Mouse (Mus musculus) layer of hippocampus, adult 8-10 months (tissue): Measurements from ENCODE around the gene Prkar1a. TPM values are rescaled to one million over a fixed set of nuclear protein-coding genes. Genes with fewer than 3 reads are reported as not detected.

Experiments
- DNase-seq, 2 experiments: peaks; one replicate each; pipeline ENCODE4 v3.0.0; 2022; ENCODE audit warnings: low spot score in 2 of 2
- total RNA-seq, 4 experiments: library from RNA; stranded (reverse); gene quantifications; 2 replicates each; pipeline ENCODE4 v1.2.4; 2022

The Prkar1a gene
- total RNA-seq: 100 to 1,000 TPM; 539 to 574 (median 549) TPM

DNA sequence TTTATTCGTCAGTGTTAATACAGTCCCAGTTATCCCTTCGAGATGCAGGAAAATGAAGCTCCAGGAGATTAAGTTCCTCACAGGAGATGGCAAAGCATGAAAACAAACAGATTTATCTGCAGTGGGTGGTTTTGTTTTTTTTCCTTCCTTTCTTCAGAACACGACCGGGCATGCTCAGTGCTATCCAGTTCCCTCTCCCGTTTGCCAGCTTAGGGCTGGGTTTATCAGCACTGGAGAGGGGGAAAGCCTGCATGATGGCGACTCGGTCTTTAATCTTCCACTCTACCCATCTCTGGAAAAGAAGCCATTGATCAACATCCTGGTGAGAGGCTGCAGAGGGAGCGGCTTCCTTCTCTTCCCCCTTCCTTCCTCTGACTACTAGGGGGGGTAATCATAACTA lies at the start of gene Prkar1a:
Gene Prkar1a, plus strand, starts transcription at position 200 of the 400 bp plus-strand sequence.
- no peak for DNase-seq

DNA sequence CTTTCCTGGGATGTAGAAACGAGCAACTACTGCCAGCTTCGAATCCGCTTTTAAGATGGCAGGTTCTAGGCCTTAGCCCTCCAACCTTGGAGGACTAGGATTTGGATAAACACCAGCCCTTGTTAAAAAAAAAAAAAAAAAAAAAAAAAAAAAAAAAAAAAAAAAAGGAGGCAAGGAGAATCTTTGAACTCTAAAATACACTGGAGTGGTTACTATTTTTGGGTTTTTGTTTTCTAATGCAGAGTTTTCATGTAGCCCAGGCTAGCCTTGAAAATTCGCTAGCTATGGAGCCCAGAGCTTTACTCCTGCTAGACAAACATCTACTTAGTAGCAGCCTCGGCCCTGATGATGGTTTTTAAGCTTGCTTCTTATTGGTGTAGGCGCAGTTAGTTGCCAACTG lies 41.6 kb upstream of the Prkar1a start:
- no peak for DNase-seq

DNA sequence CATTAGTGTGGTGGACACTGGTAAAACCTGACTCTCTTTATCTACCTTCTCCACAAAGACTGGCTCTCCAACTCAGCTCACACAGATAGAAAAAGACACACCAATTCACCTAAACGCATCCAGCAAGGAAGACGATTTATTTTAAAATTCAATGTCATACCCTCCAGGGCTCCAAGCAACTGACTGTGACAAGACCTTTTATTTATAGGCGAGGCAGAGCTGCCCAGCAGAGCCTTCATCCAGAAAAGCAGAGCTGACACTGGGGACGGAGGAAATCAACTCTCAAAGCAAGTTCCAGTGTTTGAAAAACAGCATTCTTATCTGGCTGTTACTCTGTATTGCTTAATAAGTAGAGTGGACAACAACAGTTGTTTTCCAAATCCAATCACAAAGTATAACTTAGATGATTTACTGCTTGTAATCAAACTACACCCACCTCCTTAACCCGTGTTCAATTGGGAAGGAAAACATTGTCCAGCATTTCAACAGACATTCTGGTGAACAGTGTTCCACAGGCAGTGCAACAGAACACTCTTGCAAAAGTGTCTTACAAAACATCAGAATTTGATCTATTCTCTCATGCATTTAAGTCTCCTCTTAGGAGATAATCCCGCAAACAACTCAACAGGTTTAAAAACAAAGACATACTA lies 40.1 kb upstream of the Prkar1a start:
- DNase-seq: no peak

- no peak for DNase-seq
These were observed 39.0 kb upstream of the Prkar1a start for GRCm38 (mm10) chr11:109610046-109610794.

DNA sequence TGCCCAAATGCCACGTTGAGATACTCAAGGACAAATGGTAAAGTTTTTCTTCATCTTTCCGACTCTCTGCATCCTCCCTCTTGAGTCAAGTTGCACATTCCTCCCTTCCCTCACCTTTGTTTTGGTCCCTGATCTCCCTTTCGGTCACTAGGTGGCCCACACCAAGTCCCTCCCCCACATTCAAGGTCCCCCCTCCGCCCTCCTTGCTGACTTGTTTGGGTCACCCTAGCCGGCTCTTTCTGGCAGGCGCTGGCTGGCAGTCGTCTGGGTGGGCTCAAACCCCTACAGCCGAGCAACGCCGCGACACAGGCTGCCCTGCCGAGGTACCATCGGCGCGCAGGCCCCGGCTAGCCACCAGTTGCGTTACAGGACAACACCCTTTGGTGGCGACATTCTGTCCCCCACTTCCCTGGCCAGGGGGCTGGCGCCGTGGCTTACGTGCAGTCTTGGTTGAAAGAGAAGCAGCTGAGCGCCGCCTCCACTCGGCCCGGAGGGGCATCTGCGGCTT lies 38.4 kb upstream of the Prkar1a start:
- DNase-seq: no peak

- peak; percentile 98 to 99 for DNase-seq
These were observed 37.7 kb upstream of the Prkar1a start, which contains the start of gene Wipi1 for GRCm38 (mm10) chr11:109611303-109612149. TSS of gene Wipi1 (minus strand) at chr11:109611967.

- no peak for DNase-seq
These were observed 36.2 kb upstream of the Prkar1a start for GRCm38 (mm10) chr11:109612871-109613529.

- DNase-seq: no peak
These were observed 33.9 kb upstream of the Prkar1a start for GRCm38 (mm10) chr11:109615286-109615685.

GRCm38 (mm10) chr11:109616352-109616751 lies 32.9 kb upstream of the Prkar1a start:
- DNase-seq: no peak

- no peak for DNase-seq
These were observed 32.4 kb upstream of the Prkar1a start for GRCm38 (mm10) chr11:109616766-109617165.

DNA sequence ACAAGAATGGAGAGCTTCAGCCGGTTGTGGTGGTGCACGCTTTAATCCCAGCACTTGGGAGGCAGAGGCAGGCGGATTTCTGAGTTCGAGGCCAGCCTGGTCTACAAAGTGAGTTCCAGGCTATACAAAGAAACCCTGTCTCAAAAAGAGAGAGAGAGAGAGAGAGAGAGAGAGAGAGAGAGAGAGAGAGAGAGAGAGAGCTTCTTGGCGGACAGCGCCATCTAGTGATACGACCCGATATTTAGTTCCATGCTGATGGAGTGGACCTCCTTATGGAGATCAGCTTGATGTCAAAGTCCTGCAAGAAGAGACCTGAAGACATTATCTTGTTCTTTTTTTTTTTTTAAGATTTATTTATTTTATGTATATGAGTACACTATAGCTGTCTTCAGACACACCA lies 30.1 kb upstream of the Prkar1a start:
- DNase-seq: peak in 1 of 2 experiments; percentile 60

DNA sequence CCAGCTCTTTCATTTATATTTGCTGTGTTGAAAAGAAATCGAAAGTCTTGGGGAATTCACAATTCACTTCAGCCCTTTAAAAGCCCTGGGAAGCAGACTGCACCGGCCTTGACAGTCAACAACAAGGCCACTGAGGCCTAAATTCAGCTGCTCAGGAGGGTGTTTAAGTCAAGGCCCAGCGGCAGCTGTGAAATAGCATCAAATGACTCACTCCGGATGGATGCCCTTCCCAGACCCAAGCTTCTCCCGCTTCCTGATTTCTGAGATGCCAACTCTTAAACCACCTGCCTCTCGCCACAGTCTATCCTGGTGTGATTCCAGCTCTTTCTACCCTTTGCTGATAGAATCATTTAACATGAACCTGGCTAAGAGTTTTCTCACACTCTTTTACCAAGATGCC lies 28.8 kb upstream of the Prkar1a start:
- DNase-seq: no peak

GRCm38 (mm10) chr11:109621183-109621582 lies 28.0 kb upstream of the Prkar1a start:
- peak in 1 of 2 experiments; percentile 61 for DNase-seq

DNA sequence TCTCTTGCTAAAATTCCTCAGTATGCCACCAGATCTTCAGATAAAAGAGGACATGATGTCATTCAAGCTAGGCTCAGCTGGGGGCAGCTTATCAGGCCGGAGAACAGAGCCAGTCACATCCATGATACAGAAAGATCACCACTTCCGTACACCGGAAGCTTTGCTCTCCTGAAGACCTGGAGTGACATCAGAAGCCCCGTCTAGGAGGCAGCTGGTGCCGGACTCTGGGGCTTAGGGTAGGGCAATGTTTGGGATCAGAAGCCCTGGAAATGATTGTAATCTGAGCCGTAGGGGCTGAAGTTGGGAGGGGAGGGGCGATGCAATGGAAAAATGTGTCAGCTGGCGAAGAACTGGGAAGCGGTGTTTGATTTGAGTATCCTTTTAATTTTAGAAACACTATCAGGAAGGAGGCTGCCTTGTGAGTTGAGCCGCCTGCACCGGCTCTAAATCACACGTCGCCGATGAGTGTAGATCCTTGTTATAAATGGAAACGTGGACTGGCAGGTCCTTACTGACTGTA lies 26.6 kb upstream of the Prkar1a start:
- DNase-seq: no peak

- DNase-seq: no peak
These were observed 26.0 kb upstream of the Prkar1a start for GRCm38 (mm10) chr11:109623238-109623637.

- DNase-seq: no peak
These were observed 21.6 kb upstream of the Prkar1a start for GRCm38 (mm10) chr11:109627648-109628047.

- no peak for DNase-seq
These were observed 21.1 kb upstream of the Prkar1a start for GRCm38 (mm10) chr11:109628099-109628498.

- no peak for DNase-seq
These were observed 20.1 kb upstream of the Prkar1a start for GRCm38 (mm10) chr11:109629021-109629521.

DNA sequence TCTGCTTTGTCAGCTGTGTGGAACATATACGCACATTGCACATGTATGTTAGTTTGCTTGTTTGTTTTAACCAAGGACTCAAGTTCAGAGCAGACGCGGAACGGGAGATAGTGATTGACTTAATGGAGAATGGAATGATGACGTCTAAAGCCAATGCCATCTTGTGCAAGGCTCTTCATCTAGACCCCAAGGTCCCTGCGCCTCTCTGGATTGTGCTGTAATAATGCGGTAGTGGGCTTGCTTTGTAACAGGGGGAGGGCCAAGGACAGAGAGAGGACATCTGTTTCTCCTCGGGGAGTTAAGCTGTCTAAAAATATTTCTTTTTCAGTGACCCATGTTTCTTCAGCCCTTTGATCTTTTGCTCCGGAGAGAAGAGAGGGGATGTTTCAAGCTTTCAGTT lies 14.3 kb upstream of the Prkar1a start:
- no peak for DNase-seq

DNA sequence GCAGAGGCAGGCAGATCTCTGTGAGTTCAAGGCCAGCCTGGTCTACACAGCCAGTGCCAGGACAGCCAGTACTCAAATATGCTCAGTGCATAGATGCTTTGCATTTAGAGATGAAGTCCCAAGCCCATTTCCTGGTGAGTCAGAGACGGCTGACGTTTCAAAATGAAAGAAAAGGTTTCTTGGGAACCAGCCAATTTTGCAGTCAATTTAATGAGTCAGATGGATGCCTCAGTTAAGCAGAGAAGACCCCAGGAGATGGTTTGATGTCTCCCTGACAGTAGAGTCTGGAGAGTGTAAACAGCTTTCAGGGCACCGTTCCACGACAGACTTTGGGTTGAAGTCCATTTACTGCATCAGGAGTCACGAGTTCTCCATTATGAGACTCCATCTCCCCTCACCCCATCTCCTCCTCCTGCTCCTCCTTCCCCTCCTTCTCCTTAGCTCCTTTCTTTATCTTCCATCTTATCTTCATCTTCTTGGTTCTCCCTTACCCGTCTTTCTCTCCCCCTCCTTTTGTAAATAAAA lies 13.3 kb upstream of the Prkar1a start:
- no peak for DNase-seq
